Mouse (Mus musculus) heart, embryonic 10.5 days (tissue): ENCODE results near the gene Arhgef10l. TPM values are rescaled to one million over a fixed set of nuclear protein-coding genes. Genes with fewer than 3 reads are reported as not detected.

Experiments used
- DNase-seq: peaks from one replicate; pipeline ENCODE4 v3.0.0-alpha.2; 2017; ENCODE audit warnings: low spot score
- H3K27ac ChIP-seq: fragments of 300-500 bp; sonication (generic); 2 replicates; pipeline ENCODE4 v1.5.1; 2016; ENCODE audit warnings: mild to moderate bottlenecking
- H3K27me3 ChIP-seq: fragments of 300-500 bp; sonication (generic); 2 replicates; pipeline ENCODE4 v1.6.1; 2016; ENCODE audit warnings: mild to moderate bottlenecking; ENCODE audit not compliant: poor library complexity, insufficient read depth, severe bottlenecking
- H3K36me3 ChIP-seq: fragments of 300-500 bp; sonication (generic); 2 replicates; pipeline ENCODE4 v1.6.1; 2016; ENCODE audit warnings: mild to moderate bottlenecking, moderate library complexity
- H3K4me1 ChIP-seq: fragments of 300-500 bp; sonication (generic); 2 replicates; pipeline ENCODE4 v1.6.1; 2016; ENCODE audit warnings: mild to moderate bottlenecking
- H3K4me3 ChIP-seq: fragments of 300-500 bp; sonication (generic); 2 replicates; pipeline ENCODE4 v1.5.1; 2016; ENCODE audit warnings: mild to moderate bottlenecking, moderate library complexity
- H3K9me3 ChIP-seq: fragments of 300-500 bp; sonication (generic); 2 replicates; pipeline ENCODE4 v1.6.1; 2016; ENCODE audit warnings: mild to moderate bottlenecking, moderate library complexity
- WGBS: fragments of 180-500 bp; shearing (Covaris S2); methylation state at CpG from one replicate; pipeline ENCODE4 v1.1.7; 2016; 5-methylcytosine and 5-hydroxymethylcytosine counted together
- polyA plus RNA-seq: library from polyadenylated mRNA; unstranded; fragments of >200 nt; fragmentation: Nextera tagmentation; extraction: Ambion mirVana; gene quantifications from 2 replicates; pipeline ENCODE4 v1.2.1, GENCODE M21; 2016

Gene Arhgef10l
- polyA plus RNA-seq, 1 experiment from 2014 or later, result 13.3 TPM

- H3K36me3 ChIP-seq, result no peaks in the 10 kb centered on the region
- H3K4me1 ChIP-seq, result peaks cover 28% of the 10 kb centered on the region
- DNase-seq, result no peak
- no peak overlapping the region for H3K4me3 ChIP-seq
- H3K9me3 ChIP-seq, result no peaks in the 10 kb centered on the region
- H3K27me3 ChIP-seq, result peaks cover 12% of the 10 kb centered on the region; the same call in 1 of the 2 replicates
- H3K27ac ChIP-seq, result no peak overlapping the region
- WGBS, result 83% methylated on average over 5 of the region's 5 CpGs
Observed at GRCm38 (mm10) chr4:140688826-140689425, 23.1 kb upstream of the Arhgef10l start.

GRCm38 (mm10) chr4:140688044-140688825 is 22.4 kb upstream of the Arhgef10l start:
- Histone ChIP-seq H3K36me3 (no peaks in the 10 kb centered on the region), H3K4me3 (no peak overlapping the region), H3K4me1 (peaks cover 32% of the 10 kb centered on the region), H3K9me3 (no peaks in the 10 kb centered on the region), H3K27me3 (peaks cover 12% of the 10 kb centered on the region; the same call in 1 of the 2 replicates), H3K27ac (no peak overlapping the region)
- 58% methylated on average over 12 of the region's 12 CpGs for WGBS
- DNase-seq, result no peak

- 39% methylated on average over 6 of the region's 6 CpGs for WGBS
- no peaks in the 10 kb centered on the region for H3K36me3 ChIP-seq
- H3K27ac ChIP-seq, result peak overlapping the region; percentile 76
- H3K27me3 ChIP-seq, result 0 out of 2 replicates have a peak, but pooled peaks cover 7% of the 10 kb centered on the region
- DNase-seq, result no peak
- peak overlapping the region; percentile 45 for H3K4me3 ChIP-seq
- no peaks in the 10 kb centered on the region for H3K9me3 ChIP-seq
- H3K4me1 ChIP-seq, result peaks cover 30% of the 10 kb centered on the region
Observed at GRCm38 (mm10) chr4:140684881-140685303, 19.1 kb upstream of the Arhgef10l start.

GRCm38 (mm10) chr4:140684141-140684871 is 18.5 kb upstream of the Arhgef10l start:
- Histone ChIP-seq H3K27me3 (0 out of 2 replicates have a peak, but pooled peaks cover 6% of the 10 kb centered on the region), H3K4me3 (peak overlapping the region; percentile 45), H3K4me1 (peaks cover 34% of the 10 kb centered on the region), H3K36me3 (no peaks in the 10 kb centered on the region), H3K9me3 (no peaks in the 10 kb centered on the region), H3K27ac (peak overlapping the region; percentile 76)
- WGBS, result 9% methylated on average over 16 of the region's 16 CpGs
- DNase-seq, result peak; percentile 92

- H3K9me3 ChIP-seq, result no peaks in the 10 kb centered on the region
- peak overlapping the region; percentile 76 for H3K27ac ChIP-seq
- H3K4me1 ChIP-seq, result peaks cover 34% of the 10 kb centered on the region
- H3K36me3 ChIP-seq, result no peaks in the 10 kb centered on the region
- H3K4me3 ChIP-seq, result peak overlapping the region; percentile 45; the same call in 1 of the 2 replicates
- DNase-seq, result no peak
- H3K27me3 ChIP-seq, result no peaks in the 10 kb centered on the region
- WGBS, result 26% methylated on average over 8 of the region's 8 CpGs
Observed at GRCm38 (mm10) chr4:140683608-140684007, 17.8 kb upstream of the Arhgef10l start.

- peaks cover 29% of the 10 kb centered on the region for H3K4me1 ChIP-seq
- H3K27me3 ChIP-seq, result no peaks in the 10 kb centered on the region
- H3K27ac ChIP-seq, result no peak overlapping the region
- 53% methylated on average over 8 of the region's 8 CpGs for WGBS
- no peaks in the 10 kb centered on the region for H3K9me3 ChIP-seq
- DNase-seq, result no peak
- no peaks in the 10 kb centered on the region for H3K36me3 ChIP-seq
- H3K4me3 ChIP-seq, result no peak overlapping the region
Observed at GRCm38 (mm10) chr4:140680731-140681397, 15.1 kb upstream of the Arhgef10l start.

- 24% methylated on average over 17 of the region's 18 CpGs for WGBS
- Histone ChIP-seq H3K27me3 (no peaks in the 10 kb centered on the region), H3K36me3 (no peaks in the 10 kb centered on the region), H3K9me3 (no peaks in the 10 kb centered on the region), H3K4me1 (peaks cover 25% of the 10 kb centered on the region), H3K4me3 (peak overlapping the region; percentile 38), H3K27ac (peak overlapping the region; percentile 73)
- DNase-seq, result peak; percentile 88
Observed at GRCm38 (mm10) chr4:140679723-140680380, 14.0 kb upstream of the Arhgef10l start.

GRCm38 (mm10) chr4:140679038-140679437 is 13.2 kb upstream of the Arhgef10l start:
- Histone ChIP-seq H3K27me3 (no peaks in the 10 kb centered on the region), H3K4me3 (no peak overlapping the region), H3K36me3 (no peaks in the 10 kb centered on the region), H3K27ac (peak overlapping the region; percentile 73; the same call in 1 of the 2 replicates), H3K9me3 (no peaks in the 10 kb centered on the region), H3K4me1 (peaks cover 16% of the 10 kb centered on the region)
- no peak for DNase-seq
- WGBS, result 13% methylated on average over 5 of the region's 5 CpGs

- H3K27me3 ChIP-seq, result 0 out of 2 replicates have a peak, but pooled peaks cover 6% of the 10 kb centered on the region
- H3K27ac ChIP-seq, result 0 out of 2 replicates have a peak overlapping the region, but pooled peaks have one; percentile 38
- H3K9me3 ChIP-seq, result no peaks in the 10 kb centered on the region
- peaks cover 14% of the 10 kb centered on the region for H3K4me1 ChIP-seq
- DNase-seq, result peak; percentile 90
- 25% methylated on average over 13 of the region's 13 CpGs for WGBS
- H3K4me3 ChIP-seq, result no peak overlapping the region
- no peaks in the 10 kb centered on the region for H3K36me3 ChIP-seq
Observed at GRCm38 (mm10) chr4:140674345-140674926, 8.6 kb upstream of the Arhgef10l start.

- 59% methylated on average over 12 of the region's 12 CpGs for WGBS
- H3K27ac ChIP-seq, result peak overlapping the region; percentile 62; the same call in 1 of the 2 replicates
- no peak for DNase-seq
Observed at GRCm38 (mm10) chr4:140673527-140674264, 7.9 kb upstream of the Arhgef10l start.

GRCm38 (mm10) chr4:140667802-140668201 is 2.0 kb upstream of the Arhgef10l start:
- 0 out of 2 replicates have a peak, but pooled peaks cover 12% of the 10 kb centered on the region for H3K27me3 ChIP-seq
- DNase-seq, result no peak
- no peak overlapping the region for H3K4me3 ChIP-seq
- H3K36me3 ChIP-seq, result no peaks in the 10 kb centered on the region
- peaks cover 23% of the 10 kb centered on the region for H3K4me1 ChIP-seq
- H3K9me3 ChIP-seq, result no peaks in the 10 kb centered on the region
- WGBS, result 74% methylated on average over 8 of the region's 8 CpGs
- no peak overlapping the region for H3K27ac ChIP-seq

More at GRCm38 (mm10) chr4:140673527-140674264, 7.9 kb upstream of the Arhgef10l start:
- Histone ChIP-seq H3K27me3 (0 out of 2 replicates have a peak, but pooled peaks cover 6% of the 10 kb centered on the region), H3K4me1 (peaks cover 14% of the 10 kb centered on the region; the same call in 1 of the 2 replicates), H3K36me3 (no peaks in the 10 kb centered on the region), H3K9me3 (no peaks in the 10 kb centered on the region), H3K4me3 (no peak overlapping the region)
